Mouse (Mus musculus) ES-Bruce4 (cell line): ENCODE measurements around the gene Cyp17a1.

Experiments used
- CTCF ChIP-seq: IDR thresholded peaks from one replicate; pipeline ENCODE4 v1.8.1; 2011; ENCODE audit warnings: low read depth, low read length
- EP300 ChIP-seq: IDR thresholded peaks from 2 replicates; pipeline ENCODE4 v1.6.1; 2011; ENCODE audit warnings: low read depth, low read length; ENCODE audit not compliant: insufficient read depth
- POLR2A ChIP-seq: IDR thresholded peaks from one replicate; pipeline ENCODE4 v1.8.1; 2011; ENCODE audit warnings: low read length; ENCODE audit not compliant: insufficient read depth

GRCm38 (mm10) chr19:46710614-46711013 is 37.6 kb upstream of the Cyp17a1 start:
- TF ChIP-seq CTCF: no peak
- no peak for TF ChIP-seq POLR2A
- no peak for TF ChIP-seq EP300
